Mouse (Mus musculus): ENCODE measurements around the gene Tbc1d7. TPM values are rescaled to one million over a fixed set of nuclear protein-coding genes. Genes with fewer than 3 reads are reported as not detected.

Tbc1d7 gene
- polyA plus RNA-seq, 1 experiment = 8.6 TPM

GRCm38 (mm10) chr13:43215994-43216706 lies 44.8 kb upstream of the Tbc1d7 start:
- WGBS = 68% methylated on average over 9 of the region's 9 CpGs
- TF ChIP-seq CTCF (IDR thresholded peaks at IDR 0.05; ENCODE audit: borderline replicate concordance, control insufficient read depth, extremely low read depth, insufficient read depth, low read length, poor library complexity) (no peak), POLR2A (IDR thresholded peaks at IDR 0.05; ENCODE audit: control insufficient read depth, extremely low read depth, insufficient read depth, low read length, poor library complexity) (no peak)
- Histone ChIP-seq H3K27ac (ENCODE audit: control insufficient read depth, insufficient read depth, low read length) (peak overlapping the region; percentile 58), H3K36me3 (ENCODE audit: control insufficient read depth, insufficient read depth, low read length) (no peaks in the 10 kb centered on the region), H3K4me3 (ENCODE audit: control insufficient read depth, insufficient read depth, low read length) (0 out of 2 replicates have a peak overlapping the region, but pooled peaks have one; percentile 14), H3K4me1 (replicated peaks; ENCODE audit: control insufficient read depth, insufficient read depth, low read length) (peaks cover 20% of the 10 kb centered on the region), H3K27me3 (ENCODE audit: control insufficient read depth, insufficient read depth, low read length) (no peaks in the 10 kb centered on the region)
- no peak for DNase-seq

- Histone ChIP-seq H3K36me3 (ENCODE audit: control insufficient read depth, insufficient read depth, low read length) (no peaks in the 10 kb centered on the region), H3K27ac (ENCODE audit: control insufficient read depth, insufficient read depth, low read length) (peak overlapping the region; percentile 58), H3K4me1 (replicated peaks; ENCODE audit: control insufficient read depth, insufficient read depth, low read length) (peaks cover 20% of the 10 kb centered on the region)
Observed at GRCm38 (mm10) chr13:43215144-43215993, 44.1 kb upstream of the Tbc1d7 start.

GRCm38 (mm10) chr13:43212338-43212737 lies 41.0 kb upstream of the Tbc1d7 start:
- H3K4me3 ChIP-seq (ENCODE audit: control insufficient read depth, insufficient read depth, low read length) = no peak overlapping the region
- TF ChIP-seq POLR2A (IDR thresholded peaks at IDR 0.05; ENCODE audit: control insufficient read depth, extremely low read depth, insufficient read depth, low read length, poor library complexity) = no peak
- TF ChIP-seq CTCF (IDR thresholded peaks at IDR 0.05; ENCODE audit: borderline replicate concordance, control insufficient read depth, extremely low read depth, insufficient read depth, low read length, poor library complexity) = no peak
- WGBS = 53% methylated on average over 7 of the region's 7 CpGs
- H3K36me3 ChIP-seq (ENCODE audit: control insufficient read depth, insufficient read depth, low read length) = no peaks in the 10 kb centered on the region
- H3K27ac ChIP-seq (ENCODE audit: control insufficient read depth, insufficient read depth, low read length) = no peak overlapping the region
- H3K27me3 ChIP-seq (ENCODE audit: control insufficient read depth, insufficient read depth, low read length) = no peaks in the 10 kb centered on the region
- DNase-seq = no peak
- H3K4me1 ChIP-seq (replicated peaks; ENCODE audit: control insufficient read depth, insufficient read depth, low read length) = peaks cover 27% of the 10 kb centered on the region

More at GRCm38 (mm10) chr13:43215144-43215993, 44.1 kb upstream of the Tbc1d7 start:
- H3K4me3 ChIP-seq (ENCODE audit: control insufficient read depth, insufficient read depth, low read length) = peak overlapping the region; percentile 14; the same call in 1 of the 2 replicates
- peak; percentile 45 for DNase-seq
- TF ChIP-seq POLR2A (IDR thresholded peaks at IDR 0.05; ENCODE audit: control insufficient read depth, extremely low read depth, insufficient read depth, low read length, poor library complexity) (no peak), CTCF (IDR thresholded peaks at IDR 0.05; ENCODE audit: borderline replicate concordance, control insufficient read depth, extremely low read depth, insufficient read depth, low read length, poor library complexity) (no peak)
- no peaks in the 10 kb centered on the region for H3K27me3 ChIP-seq (ENCODE audit: control insufficient read depth, insufficient read depth, low read length)
- WGBS = 11% methylated on average over 19 of the region's 19 CpGs

- Histone ChIP-seq H3K4me3 (ENCODE audit: control insufficient read depth, insufficient read depth, low read length) (no peak overlapping the region), H3K27ac (ENCODE audit: control insufficient read depth, insufficient read depth, low read length) (no peak overlapping the region), H3K36me3 (ENCODE audit: control insufficient read depth, insufficient read depth, low read length) (no peaks in the 10 kb centered on the region), H3K27me3 (ENCODE audit: control insufficient read depth, insufficient read depth, low read length) (no peaks in the 10 kb centered on the region), H3K4me1 (replicated peaks; ENCODE audit: control insufficient read depth, insufficient read depth, low read length) (peaks cover 18% of the 10 kb centered on the region)
- 87% methylated on average over 5 of the region's 5 CpGs for WGBS
- no peak for DNase-seq
- TF ChIP-seq CTCF (IDR thresholded peaks at IDR 0.05; ENCODE audit: borderline replicate concordance, control insufficient read depth, extremely low read depth, insufficient read depth, low read length, poor library complexity) = no peak
- TF ChIP-seq POLR2A (IDR thresholded peaks at IDR 0.05; ENCODE audit: control insufficient read depth, extremely low read depth, insufficient read depth, low read length, poor library complexity) = no peak
Observed at GRCm38 (mm10) chr13:43210956-43211355, 39.7 kb upstream of the Tbc1d7 start.

GRCm38 (mm10) chr13:43209560-43209959 lies 38.3 kb upstream of the Tbc1d7 start:
- TF ChIP-seq CTCF (IDR thresholded peaks at IDR 0.05; ENCODE audit: borderline replicate concordance, control insufficient read depth, extremely low read depth, insufficient read depth, low read length, poor library complexity) (no peak), POLR2A (IDR thresholded peaks at IDR 0.05; ENCODE audit: control insufficient read depth, extremely low read depth, insufficient read depth, low read length, poor library complexity) (no peak)
- 44% methylated on average over 5 of the region's 5 CpGs for WGBS
- DNase-seq = no peak
- peaks cover 9% of the 10 kb centered on the region for H3K4me1 ChIP-seq (replicated peaks; ENCODE audit: control insufficient read depth, insufficient read depth, low read length)
- no peak overlapping the region for H3K27ac ChIP-seq (ENCODE audit: control insufficient read depth, insufficient read depth, low read length)
- H3K4me3 ChIP-seq (ENCODE audit: control insufficient read depth, insufficient read depth, low read length) = no peak overlapping the region
- H3K36me3 ChIP-seq (ENCODE audit: control insufficient read depth, insufficient read depth, low read length) = no peaks in the 10 kb centered on the region
- no peaks in the 10 kb centered on the region for H3K27me3 ChIP-seq (ENCODE audit: control insufficient read depth, insufficient read depth, low read length)

GRCm38 (mm10) chr13:43208914-43209439 lies 37.7 kb upstream of the Tbc1d7 start:
- H3K27ac ChIP-seq (ENCODE audit: control insufficient read depth, insufficient read depth, low read length) = no peak overlapping the region
- WGBS = 18% methylated on average over 16 of the region's 16 CpGs

More at GRCm38 (mm10) chr13:43208914-43209439, 37.7 kb upstream of the Tbc1d7 start:
- DNase-seq = no peak
- H3K36me3 ChIP-seq (ENCODE audit: control insufficient read depth, insufficient read depth, low read length) = no peaks in the 10 kb centered on the region
- TF ChIP-seq POLR2A (IDR thresholded peaks at IDR 0.05; ENCODE audit: control insufficient read depth, extremely low read depth, insufficient read depth, low read length, poor library complexity) = no peak
- no peak for TF ChIP-seq CTCF (IDR thresholded peaks at IDR 0.05; ENCODE audit: borderline replicate concordance, control insufficient read depth, extremely low read depth, insufficient read depth, low read length, poor library complexity)
- H3K4me1 ChIP-seq (replicated peaks; ENCODE audit: control insufficient read depth, insufficient read depth, low read length) = peaks cover 9% of the 10 kb centered on the region
- H3K27me3 ChIP-seq (ENCODE audit: control insufficient read depth, insufficient read depth, low read length) = no peaks in the 10 kb centered on the region
- no peak overlapping the region for H3K4me3 ChIP-seq (ENCODE audit: control insufficient read depth, insufficient read depth, low read length)
